Mouse (Mus musculus): ENCODE measurements around the gene Jmjd1c.

GRCm38 (mm10) chr10:67143661-67144060 is 47.7 kb downstream of the Jmjd1c start:
- TF ChIP-seq CTCF (IDR thresholded peaks at IDR 0.05; ENCODE audit: extremely low read depth, insufficient read length, insufficient replicate concordance, low read depth, low read length), result no peak
- TF ChIP-seq POLR2A (IDR thresholded peaks at IDR 0.05; ENCODE audit: low read depth, low read length), result no peak

Data from small intestine, adult 2 months (tissue).